Comparison of ENCODE assay signal across 11 mouse cellular contexts in genomic region chr5:120437986-120438385, GRCm38 (mm10). TPM values are rescaled to one million over a fixed set of nuclear protein-coding genes. Genes with fewer than 3 reads are reported as not detected.
A peak's percentile ranks its signal among the peaks of the same experiment; 100 is the strongest.
DNase-seq lines count a peak whose midpoint lies in the region; ATAC-seq and TF ChIP-seq lines count a peak whose summit lies in the region.
"Had no signal": no experiment of that assay in that cellular context is flagged by ENCODE, and none has a peak within 500 bp of the region (broad histone marks: within the 10 kb centered on the region; RNA-seq: fewer than 3 reads in every experiment).

No protein-coding gene starts in this region.

- peak overlapping the region; percentile 9 to 14; a peak in 2 of 4 replicates for H3K4me3 ChIP-seq in ES-E14 (ENCODE audit: insufficient read depth in 1 of 2, low read depth in 1 of 2, low read length in 2 of 2, poor library complexity in 1 of 2, severe bottlenecking in 1 of 2)
- H3K4me3 ChIP-seq in hindbrain, embryonic 12.5 days: peak overlapping the region; percentile 55
- H3K4me3 ChIP-seq in midbrain, embryonic 15.5 days: peak overlapping the region; percentile 46

- no peak for DNase-seq in ES-E14 (ENCODE audit: low read depth, low spot score)
- DNase-seq in embryo, embryonic 10 days (ENCODE audit: low spot score): peak; percentile 75
- no peak for DNase-seq in adrenal gland, postnatal 25 days
- no peak for DNase-seq in layer of hippocampus, adult 18-20 months (ENCODE audit: low spot score in 2 of 2)
- DNase-seq in natural killer cell, adult 2 months (ENCODE audit: low spot score in 2 of 2): no peak
- DNase-seq: cerebellum, adult 11-12 months; right cerebral cortex, postnatal 4 days had no signal

- WGBS in hindbrain, embryonic 12.5 days: under 1% methylated on average over 33 of the region's 33 CpGs
- whole genome bisulfite sequencing in midbrain, embryonic 15.5 days: under 1% methylated on average over 33 of the region's 33 CpGs

- H3K27ac ChIP-seq in ES-E14 (ENCODE audit: insufficient read depth, low read depth, low read length, poor library complexity, severe bottlenecking): no peak overlapping the region
- peak overlapping the region; percentile 93 for H3K27ac ChIP-seq in hindbrain, embryonic 12.5 days
- peak overlapping the region; percentile 81 for H3K27ac ChIP-seq in midbrain, embryonic 15.5 days
- H3K27ac ChIP-seq: macrophage had no signal

- peaks cover 85% of the 10 kb centered on the region for H3K27me3 ChIP-seq in hindbrain, embryonic 12.5 days
- H3K27me3 ChIP-seq in midbrain, embryonic 15.5 days (replicated peaks): peaks cover 35% of the 10 kb centered on the region

- in situ Hi-C loops in ES-E14 (cut with MboI; ENCODE audit: low sequenced_read_pairs in 2 of 2, unreplicated experiment in 2 of 2): loop anchor here in 1 of 2 experiments (10.0 kb wide), 1 partner anchor 633 kb away; no protein-coding TSS in a partner anchor

- no peak overlapping the region; the same call in 1 of the 2 replicates for H3K9ac ChIP-seq in ES-E14 (ENCODE audit: insufficient read depth, low read depth, low read length, poor library complexity, severe bottlenecking)
- H3K9ac ChIP-seq in hindbrain, embryonic 12.5 days: peak overlapping the region; percentile 87
- peak overlapping the region; percentile 52 for H3K9ac ChIP-seq in midbrain, embryonic 15.5 days

- no peak for ATAC-seq in hindbrain, embryonic 12.5 days (ENCODE audit: low FRiP score)
- ATAC-seq in midbrain, embryonic 15.5 days (replicated peaks): no peak

- H3K9me3 ChIP-seq in ES-E14 (ENCODE audit: control insufficient read depth, insufficient read depth, low read depth, low read length): no peaks in the 10 kb centered on the region
- no peaks in the 10 kb centered on the region for H3K9me3 ChIP-seq in hindbrain, embryonic 12.5 days (replicated peaks)
- H3K9me3 ChIP-seq in midbrain, embryonic 15.5 days: no peaks in the 10 kb centered on the region

- H3K36me3 ChIP-seq in ES-E14 (ENCODE audit: control insufficient read depth, insufficient read depth, low read length, poor library complexity, severe bottlenecking): no peaks in the 10 kb centered on the region
- H3K36me3 ChIP-seq in hindbrain, embryonic 12.5 days: no peaks in the 10 kb centered on the region
- no peaks in the 10 kb centered on the region for H3K36me3 ChIP-seq in midbrain, embryonic 15.5 days (replicated peaks)

- peaks cover 0 to 3% of the 10 kb centered on the region in 2 experiments; a peak in 1 of 4 replicates for H3K4me1 ChIP-seq in ES-E14 (ENCODE audit: control insufficient read depth in 2 of 2, insufficient read depth in 2 of 2, low read length in 2 of 2, poor library complexity in 1 of 2)
- peaks cover 38% of the 10 kb centered on the region for H3K4me1 ChIP-seq in hindbrain, embryonic 12.5 days
- H3K4me1 ChIP-seq in midbrain, embryonic 15.5 days: peaks cover 29% of the 10 kb centered on the region

- peak overlapping the region; percentile 60 for H3K4me2 ChIP-seq in hindbrain, embryonic 12.5 days (replicated peaks)
- H3K4me2 ChIP-seq in midbrain, embryonic 15.5 days: peak overlapping the region; percentile 54

TF ChIP-seq in ES-E14, 5 proteins besides CTCF, POLR2A, EP300 and RAD21:
- TF ChIP-seq ZNF384 (IDR thresholded peaks at IDR 0.05; ENCODE audit: low read depth, low read length): no peak
TF ChIP-seq in ES-E14: peak in this region for 0.

RNA-seq across cellular contexts. Expression of gene Lhx5, which starts 6.5 kb away (rescaled TPM):
- total RNA-seq in ES-E14 (2012; rRNA removed): 0.13 and 0.16 TPM in 2 replicates
- 63.0 and 67.2 TPM in 2 replicates for polyA plus RNA-seq in hindbrain, embryonic 12.5 days (2016; fragmentation: Nextera tagmentation; extraction: Ambion mirVana)
- 36.8 and 41.5 TPM in 2 replicates for polyA plus RNA-seq in midbrain, embryonic 15.5 days (2015; fragmentation: Nextera tagmentation; extraction: Ambion mirVana)
- not detected in 2 replicates for total RNA-seq in adrenal gland, postnatal 25 days (2021)
- not detected for total RNA-seq in layer of hippocampus, adult 18-20 months (2021)
- total RNA-seq: gastrocnemius, adult 18-20 months had no signal
- polyA plus RNA-seq: macrophage had no signal

RNA-seq across cellular contexts. Expression of gene Sdsl, which starts 34.6 kb away (rescaled TPM):
- total RNA-seq in ES-E14 (2012; rRNA removed): 0.67 TPM in 1 of 2 replicates, not detected in the other
- polyA plus RNA-seq in hindbrain, embryonic 12.5 days (2016; fragmentation: Nextera tagmentation; extraction: Ambion mirVana): 5.4 and 7.5 TPM in 2 replicates
- polyA plus RNA-seq in midbrain, embryonic 15.5 days (2015; fragmentation: Nextera tagmentation; extraction: Ambion mirVana): 5.6 and 6.0 TPM in 2 replicates
- 65.0 and 99.0 TPM in 2 replicates for total RNA-seq in adrenal gland, postnatal 25 days (2021)
- total RNA-seq in layer of hippocampus, adult 18-20 months (2021): 1 to 10 TPM; 7.5 to 8.0 TPM
- polyA plus RNA-seq: macrophage had no signal

RNA-seq across cellular contexts. Expression of gene Sds, which starts 38.3 kb away (rescaled TPM):
- 0.22 TPM in 1 of 2 replicates, not detected in the other for total RNA-seq in ES-E14 (2012; rRNA removed)
- not detected in 2 replicates for polyA plus RNA-seq in hindbrain, embryonic 12.5 days (2016; fragmentation: Nextera tagmentation; extraction: Ambion mirVana)
- 0.36 TPM in 1 of 2 replicates, not detected in the other for polyA plus RNA-seq in midbrain, embryonic 15.5 days (2015; fragmentation: Nextera tagmentation; extraction: Ambion mirVana)
- 2.9 TPM in 1 of 2 replicates, not detected in the other for total RNA-seq in adrenal gland, postnatal 25 days (2021)
- under 1 TPM; 0.33 to 0.69 TPM for total RNA-seq in layer of hippocampus, adult 18-20 months (2021)
- polyA plus RNA-seq: macrophage had no signal
